Mouse (Mus musculus) neural tube, embryonic 15.5 days (tissue): Measurements from ENCODE around the gene Amfr. TPM values are rescaled to one million over a fixed set of nuclear protein-coding genes. Genes with fewer than 3 reads are reported as not detected.

ENCODE experiments used
- ATAC-seq: fragments of 200-750 bp; cut with Nextera tagmentation; 2 replicates; pipeline ENCODE4 v1.8.0; 2017; ENCODE audit warnings: mild to moderate bottlenecking, moderate TSS enrichment, moderate library complexity; ENCODE audit not compliant: low FRiP score
- H3K27ac ChIP-seq: fragments of 300-500 bp; sonication (generic); replicated peaks from 2 replicates; pipeline ENCODE4 v1.5.1; 2015; ENCODE audit warnings: mild to moderate bottlenecking, inconsistent platforms
- H3K27me3 ChIP-seq: fragments of 300-500 bp; sonication (generic); replicated peaks from 2 replicates; pipeline ENCODE4 v1.6.1; 2015; ENCODE audit warnings: inconsistent platforms
- H3K36me3 ChIP-seq: fragments of 300-500 bp; sonication (generic); 2 replicates; pipeline ENCODE4 v1.6.1; 2015; ENCODE audit warnings: inconsistent platforms
- H3K4me1 ChIP-seq: fragments of 300-500 bp; sonication (generic); 2 replicates; pipeline ENCODE4 v1.6.1; 2015; ENCODE audit warnings: inconsistent platforms
- H3K4me2 ChIP-seq: fragments of 300-500 bp; sonication (generic); 2 replicates; pipeline ENCODE4 v1.6.1; 2015; ENCODE audit warnings: inconsistent platforms, mild to moderate bottlenecking, moderate library complexity
- H3K4me3 ChIP-seq: fragments of 300-500 bp; sonication (generic); replicated peaks from 2 replicates; pipeline ENCODE4 v1.5.1; 2015; ENCODE audit warnings: mild to moderate bottlenecking, inconsistent platforms
- H3K9ac ChIP-seq: fragments of 300-500 bp; sonication (generic); replicated peaks from 2 replicates; pipeline ENCODE4 v1.6.1; 2015; ENCODE audit warnings: mild to moderate bottlenecking, inconsistent platforms
- H3K9me3 ChIP-seq: fragments of 300-500 bp; sonication (generic); replicated peaks from 2 replicates; pipeline ENCODE4 v1.6.1; 2016; ENCODE audit warnings: inconsistent platforms
- WGBS: fragments of 180-500 bp; shearing (Covaris S2); methylation state at CpG from one replicate; pipeline ENCODE4 v1.1.7; 2015; ENCODE audit warnings: mixed read lengths; 5-methylcytosine and 5-hydroxymethylcytosine counted together
- polyA plus RNA-seq: library from polyadenylated mRNA; unstranded; fragments of >200 nt; fragmentation: Nextera tagmentation; extraction: Ambion mirVana; gene quantifications from 2 replicates; pipeline ENCODE4 v1.2.1, GENCODE M21; 2015

Amfr gene
- polyA plus RNA-seq, 1 experiment from 2014 or later = 80.1 TPM

DNA sequence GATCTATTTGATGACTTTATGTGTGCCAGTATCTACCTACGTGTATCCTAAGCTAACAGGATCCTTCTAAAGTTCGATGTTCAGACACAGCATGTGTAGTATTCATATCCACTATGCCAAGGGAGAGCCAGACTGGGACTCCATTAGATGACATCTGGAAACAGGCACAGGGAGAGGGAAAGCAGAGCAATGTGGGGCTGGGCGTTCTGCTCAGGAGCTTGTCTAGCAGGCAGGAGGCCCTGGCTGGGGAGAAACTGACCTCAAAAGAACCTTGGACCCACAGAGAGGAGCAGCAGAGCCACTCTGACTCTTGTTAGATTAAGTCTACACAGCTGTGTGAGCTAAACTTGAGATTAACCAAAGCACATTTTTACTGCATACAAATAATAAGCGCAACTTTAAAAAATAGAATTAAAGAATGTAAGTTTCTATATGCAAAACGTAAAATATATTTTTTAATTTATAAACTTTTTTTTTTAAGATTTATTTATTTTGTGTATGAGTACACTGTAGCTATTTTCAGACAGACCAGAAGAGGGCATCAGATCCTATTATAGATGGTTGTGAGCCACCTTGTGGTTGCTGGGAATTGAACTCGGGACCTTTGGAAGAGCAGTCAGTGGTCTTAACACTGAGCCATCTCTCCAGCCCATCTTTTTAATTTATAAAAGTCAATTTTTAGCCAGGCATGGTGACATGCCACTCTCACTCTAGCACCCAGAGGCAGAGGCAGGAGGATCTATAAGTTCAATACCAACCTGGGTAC, 36.0 kb downstream of the Amfr start:
- Histone ChIP-seq H3K9ac (no peak overlapping the region), H3K4me1 (no peaks in the 10 kb centered on the region), H3K4me3 (no peak overlapping the region), H3K27me3 (no peaks in the 10 kb centered on the region), H3K27ac (no peak overlapping the region), H3K9me3 (no peaks in the 10 kb centered on the region), H3K36me3 (peaks cover 88% of the 10 kb centered on the region), H3K4me2 (no peak overlapping the region)
- 94% methylated on average over 6 of the region's 6 CpGs for WGBS
- ATAC-seq = no peak

DNA sequence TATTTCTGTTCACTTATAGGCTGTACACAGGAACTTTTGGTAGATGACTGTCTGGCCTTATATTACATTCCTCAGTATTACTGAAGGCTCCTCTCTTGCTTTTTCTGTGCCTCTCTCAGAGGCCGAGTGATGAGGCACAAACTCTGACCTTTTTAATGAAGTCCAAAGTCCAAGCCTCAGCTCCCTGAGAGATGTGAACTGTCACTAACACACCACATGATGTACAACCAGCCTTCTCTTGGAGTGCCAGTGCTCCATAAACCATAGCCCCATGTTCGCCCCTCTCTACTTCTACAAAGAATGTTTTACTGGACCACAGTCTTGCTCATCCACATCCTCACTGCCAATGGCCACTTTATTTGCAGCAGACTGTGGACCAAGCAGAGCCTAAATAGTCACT, 37.3 kb downstream of the Amfr start:
- Histone ChIP-seq H3K4me1 (no peaks in the 10 kb centered on the region), H3K9ac (no peak overlapping the region), H3K27ac (no peak overlapping the region), H3K4me2 (no peak overlapping the region), H3K4me3 (no peak overlapping the region), H3K36me3 (peaks cover 86% of the 10 kb centered on the region), H3K9me3 (no peaks in the 10 kb centered on the region), H3K27me3 (no peaks in the 10 kb centered on the region)
- ATAC-seq = no peak
- 93% methylated on average over 2 of the region's 2 CpGs for WGBS

DNA sequence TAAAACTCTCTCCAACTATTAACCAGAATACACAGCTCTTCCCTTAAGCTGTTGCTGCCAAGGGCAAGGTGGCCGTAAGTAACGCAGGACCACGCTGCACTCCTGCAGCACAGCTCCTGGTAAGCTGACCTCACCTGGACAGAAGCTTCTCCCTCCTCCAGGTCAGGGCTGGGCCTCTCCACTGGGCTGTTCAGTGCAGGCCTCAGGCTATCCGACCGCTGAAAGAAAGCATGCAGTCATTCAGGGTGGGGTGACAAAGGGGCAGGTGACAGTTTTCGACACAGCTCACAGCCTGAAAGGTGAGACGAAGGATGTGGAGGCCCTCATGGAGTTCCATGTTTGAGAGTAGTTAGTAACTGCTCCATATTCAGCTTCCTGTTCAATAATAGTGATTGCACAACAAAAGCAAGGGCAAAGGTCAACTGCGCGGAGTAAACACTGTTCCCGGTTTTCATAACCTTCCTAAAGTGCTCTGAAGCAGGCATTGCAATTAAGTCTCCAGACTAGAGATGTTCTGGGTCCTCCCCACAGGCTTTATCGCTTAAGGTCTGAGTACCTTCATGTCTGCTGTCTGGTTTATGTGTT, 37.9 kb downstream of the Amfr start:
- Histone ChIP-seq H3K27me3 (no peaks in the 10 kb centered on the region), H3K9ac (no peak overlapping the region), H3K4me1 (no peaks in the 10 kb centered on the region), H3K4me2 (no peak overlapping the region), H3K36me3 (peaks cover 87% of the 10 kb centered on the region), H3K27ac (no peak overlapping the region), H3K4me3 (no peak overlapping the region), H3K9me3 (no peaks in the 10 kb centered on the region)
- 88% methylated on average over 11 of the region's 11 CpGs for WGBS
- ATAC-seq = no peak

DNA sequence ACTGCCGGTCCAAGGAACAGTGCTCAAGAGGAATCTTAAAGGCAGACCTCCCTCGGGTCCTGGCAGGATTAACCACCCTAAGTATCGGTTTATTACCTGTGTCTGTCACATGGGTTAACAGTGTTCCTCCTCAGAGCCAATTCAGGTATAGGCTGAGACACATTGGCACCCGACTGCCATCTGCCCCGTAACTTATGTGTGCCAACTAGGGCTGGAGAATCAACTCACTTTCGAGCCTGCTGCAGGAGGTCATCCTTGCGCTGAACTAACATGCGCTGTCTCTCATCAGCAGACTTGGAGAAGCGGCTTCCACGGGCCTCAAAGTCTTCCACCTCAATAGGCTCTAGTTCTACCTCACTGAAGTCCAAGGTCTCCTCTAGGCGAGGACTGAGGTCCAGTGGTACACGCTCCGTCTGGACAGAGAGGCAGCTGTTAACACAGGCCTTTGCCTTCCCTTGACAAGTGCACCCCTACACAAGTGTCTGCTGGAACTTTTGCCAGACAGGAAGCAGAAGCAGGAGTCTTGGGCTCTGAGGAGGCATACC, 38.7 kb downstream of the Amfr start:
- Histone ChIP-seq H3K9me3 (no peaks in the 10 kb centered on the region), H3K4me2 (no peak overlapping the region), H3K36me3 (peaks cover 80% of the 10 kb centered on the region), H3K27ac (no peak overlapping the region), H3K9ac (no peak overlapping the region), H3K27me3 (no peaks in the 10 kb centered on the region), H3K4me3 (no peak overlapping the region), H3K4me1 (no peaks in the 10 kb centered on the region)
- no peak for ATAC-seq
- 94% methylated on average over 13 of the region's 13 CpGs for WGBS

DNA sequence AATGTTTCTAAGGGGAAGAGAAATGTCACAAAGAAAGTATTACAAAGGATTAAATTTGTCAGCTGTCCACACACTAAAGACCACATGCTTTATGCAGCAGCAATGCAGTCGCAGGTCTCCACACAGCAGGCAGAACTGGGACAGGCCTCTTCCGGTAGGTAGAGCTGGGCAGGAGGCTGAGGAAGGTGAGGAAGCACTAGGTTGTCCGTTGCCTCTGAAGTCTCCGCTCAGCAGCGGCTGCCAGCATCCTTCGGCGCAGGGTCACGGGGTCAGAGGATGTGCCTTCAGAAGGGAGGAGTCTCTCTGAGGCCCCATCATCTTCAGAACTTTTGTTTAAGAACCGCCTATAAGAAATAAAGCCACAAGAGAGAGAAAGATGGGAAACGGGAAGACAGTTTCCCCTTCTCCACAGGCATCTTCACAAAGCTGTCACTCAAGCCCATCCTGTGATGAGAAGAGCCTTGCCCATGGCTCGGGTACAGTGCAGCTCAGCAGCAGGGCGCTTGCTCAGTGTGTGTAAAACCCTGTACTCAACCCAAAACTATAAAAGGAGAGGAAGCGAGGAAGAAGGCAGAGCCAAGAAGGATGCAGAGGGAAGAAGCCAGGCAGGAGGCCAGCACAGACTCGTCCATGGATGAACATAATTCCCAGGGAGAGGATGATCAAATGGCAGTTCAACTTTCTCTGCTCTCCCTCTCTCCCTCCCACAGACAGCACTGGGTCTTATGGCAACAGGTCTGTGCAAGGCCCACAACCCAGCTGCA, 39.5 kb downstream of the Amfr start:
- WGBS = 81% methylated on average over 14 of the region's 14 CpGs
- no peak for ATAC-seq

DNA sequence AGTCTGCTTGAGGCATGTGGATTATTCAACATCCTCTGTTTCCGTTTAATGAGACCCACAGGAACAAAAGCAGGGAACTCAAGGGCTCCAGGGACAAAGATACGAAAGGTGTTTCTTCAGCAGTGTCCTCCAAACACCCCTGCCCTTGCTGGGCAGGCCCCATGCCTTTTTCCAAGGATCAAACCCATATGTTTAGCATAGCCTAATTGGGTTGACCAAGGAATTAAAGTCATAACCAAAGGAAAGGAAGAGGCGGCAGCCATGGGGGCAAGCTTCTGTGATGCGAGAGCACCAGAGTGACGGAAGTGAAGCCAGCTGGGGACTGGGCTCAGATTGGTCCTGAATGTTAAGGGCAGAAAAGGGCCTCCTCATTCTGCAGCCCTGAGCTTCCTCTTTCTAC, 40.4 kb downstream of the Amfr start:
- H3K36me3 ChIP-seq = peaks cover 80% of the 10 kb centered on the region
- no peaks in the 10 kb centered on the region for H3K9me3 ChIP-seq
- no peaks in the 10 kb centered on the region for H3K4me1 ChIP-seq
- WGBS = 85% methylated on average over 5 of the region's 5 CpGs
- no peak overlapping the region for H3K9ac ChIP-seq
- H3K27ac ChIP-seq = no peak overlapping the region
- no peak overlapping the region for H3K4me3 ChIP-seq
- no peak for ATAC-seq
- H3K27me3 ChIP-seq = no peaks in the 10 kb centered on the region
- H3K4me2 ChIP-seq = no peak overlapping the region

More for the DNA sequence above, 39.5 kb downstream of the Amfr start:
- Histone ChIP-seq H3K4me2 (no peak overlapping the region), H3K4me1 (no peaks in the 10 kb centered on the region), H3K9me3 (no peaks in the 10 kb centered on the region), H3K27ac (no peak overlapping the region), H3K27me3 (no peaks in the 10 kb centered on the region), H3K36me3 (peaks cover 78% of the 10 kb centered on the region), H3K9ac (no peak overlapping the region), H3K4me3 (no peak overlapping the region)

DNA sequence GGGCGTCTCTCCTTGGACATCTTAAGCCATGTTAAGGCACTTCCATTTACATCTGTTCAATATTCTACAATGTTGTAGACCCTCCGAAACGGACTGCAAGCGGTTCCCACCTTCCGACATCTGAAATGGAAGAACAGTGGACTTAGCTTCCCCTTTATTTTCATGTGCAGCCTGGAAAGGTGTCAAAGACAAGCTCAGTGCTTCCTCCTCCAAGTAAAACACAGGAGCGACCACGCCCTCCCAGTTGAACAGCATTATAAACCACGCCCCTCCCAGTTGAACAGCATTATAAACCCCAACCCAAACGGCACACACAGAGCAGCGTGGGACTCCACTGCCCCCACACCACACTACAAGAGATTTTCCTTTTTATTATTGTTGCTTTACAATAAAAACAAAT, 41.2 kb downstream of the Amfr start:
- Histone ChIP-seq H3K27me3 (no peaks in the 10 kb centered on the region), H3K36me3 (peaks cover 82% of the 10 kb centered on the region), H3K4me1 (no peaks in the 10 kb centered on the region), H3K9me3 (no peaks in the 10 kb centered on the region), H3K9ac (no peak overlapping the region), H3K4me2 (no peak overlapping the region), H3K27ac (no peak overlapping the region), H3K4me3 (no peak overlapping the region)
- WGBS = 84% methylated on average over 10 of the region's 10 CpGs
- ATAC-seq = no peak

DNA sequence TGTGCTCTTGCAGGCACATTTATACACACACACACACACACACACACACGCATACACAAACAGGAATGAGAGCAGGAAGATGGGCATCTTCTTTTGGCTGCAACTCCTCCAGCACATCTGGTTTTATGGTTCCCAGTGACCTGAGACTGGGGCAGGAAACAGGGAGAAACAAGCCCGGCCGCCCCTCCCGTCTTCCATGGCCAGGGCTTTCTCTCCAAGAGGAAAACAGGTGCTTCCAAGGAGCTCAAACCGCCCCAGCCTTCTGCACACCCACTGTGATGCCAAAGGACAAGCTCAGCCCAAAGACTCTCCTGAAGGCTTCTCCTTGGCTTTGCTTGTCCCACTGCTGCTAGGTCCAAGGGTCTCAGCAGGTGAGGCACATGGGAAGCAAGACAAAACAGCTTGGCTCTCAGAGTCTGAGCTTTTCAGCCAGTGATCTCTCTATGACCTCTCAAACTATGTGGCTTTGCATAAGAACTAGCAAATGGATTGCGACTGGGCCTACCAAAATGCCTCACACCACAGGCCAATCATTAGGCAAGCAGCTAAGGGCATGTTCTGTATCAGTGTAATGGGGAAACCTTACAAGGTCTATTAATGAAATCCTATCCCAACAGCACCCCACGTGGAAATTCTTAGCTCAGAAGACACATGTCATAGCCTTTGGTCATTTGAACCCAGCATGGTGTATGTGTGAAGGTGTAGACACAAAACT, 42.9 kb downstream of the Amfr start:
- Histone ChIP-seq H3K4me3 (no peak overlapping the region), H3K9me3 (no peaks in the 10 kb centered on the region), H3K27me3 (no peaks in the 10 kb centered on the region), H3K4me2 (no peak overlapping the region), H3K36me3 (peaks cover 82% of the 10 kb centered on the region), H3K4me1 (no peaks in the 10 kb centered on the region), H3K27ac (no peak overlapping the region), H3K9ac (no peak overlapping the region)
- WGBS = 72% methylated on average over 7 of the region's 7 CpGs
- ATAC-seq = no peak

DNA sequence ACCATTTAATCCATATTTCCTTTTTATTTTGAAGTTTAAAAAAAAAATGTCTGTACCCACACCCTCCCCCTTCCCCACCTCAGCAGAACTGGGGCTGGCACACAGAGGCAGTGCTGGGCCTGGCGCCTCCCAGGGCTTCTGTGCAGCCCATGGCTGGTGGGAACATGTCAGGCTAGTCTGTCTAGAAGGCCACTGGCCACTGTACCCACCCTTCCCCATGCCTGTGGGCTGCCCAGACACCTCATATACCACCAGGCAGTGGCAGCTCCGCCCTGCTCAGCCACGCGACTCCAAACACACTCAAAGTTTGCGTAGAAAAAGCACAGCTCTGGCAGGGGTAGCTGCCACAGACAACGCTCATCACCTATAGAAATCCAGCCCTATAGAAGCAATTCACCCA, 44.3 kb downstream of the Amfr start:
- H3K4me2 ChIP-seq = no peak overlapping the region
- H3K9me3 ChIP-seq = no peaks in the 10 kb centered on the region
- ATAC-seq = 0 out of 2 replicates have a peak, but pooled peaks have one; percentile 30
- H3K27ac ChIP-seq = no peak overlapping the region
- H3K9ac ChIP-seq = no peak overlapping the region
- H3K27me3 ChIP-seq = no peaks in the 10 kb centered on the region
- no peak overlapping the region for H3K4me3 ChIP-seq
- no peaks in the 10 kb centered on the region for H3K4me1 ChIP-seq
- WGBS = 78% methylated on average over 6 of the region's 6 CpGs
- peaks cover 81% of the 10 kb centered on the region for H3K36me3 ChIP-seq

DNA sequence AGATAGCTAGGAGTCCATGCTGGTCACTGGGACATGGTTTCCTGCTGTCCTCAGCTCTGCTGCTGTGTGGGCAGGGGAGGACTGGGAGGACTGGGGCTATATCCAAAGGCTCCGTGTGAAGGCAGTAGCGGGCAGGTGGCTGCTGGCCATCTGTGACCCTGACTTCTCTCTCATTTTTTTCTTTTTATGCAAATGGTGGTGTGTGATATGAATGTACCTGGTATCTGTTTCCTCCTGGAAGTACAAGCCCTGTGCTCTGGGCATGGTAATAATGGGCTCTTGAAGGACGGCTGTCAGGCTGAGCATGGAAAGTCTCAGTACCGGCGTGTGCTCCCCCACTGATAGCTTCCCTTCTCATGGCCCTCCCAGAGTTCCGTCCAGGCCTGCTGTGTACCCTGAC, 51.7 kb downstream of the Amfr start:
- Histone ChIP-seq H3K27ac (no peak overlapping the region), H3K9me3 (no peaks in the 10 kb centered on the region), H3K27me3 (no peaks in the 10 kb centered on the region), H3K9ac (no peak overlapping the region), H3K36me3 (peaks cover 68% of the 10 kb centered on the region), H3K4me1 (no peaks in the 10 kb centered on the region), H3K4me3 (no peak overlapping the region), H3K4me2 (no peak overlapping the region)
- no peak for ATAC-seq
- WGBS = 88% methylated on average over 6 of the region's 6 CpGs

DNA sequence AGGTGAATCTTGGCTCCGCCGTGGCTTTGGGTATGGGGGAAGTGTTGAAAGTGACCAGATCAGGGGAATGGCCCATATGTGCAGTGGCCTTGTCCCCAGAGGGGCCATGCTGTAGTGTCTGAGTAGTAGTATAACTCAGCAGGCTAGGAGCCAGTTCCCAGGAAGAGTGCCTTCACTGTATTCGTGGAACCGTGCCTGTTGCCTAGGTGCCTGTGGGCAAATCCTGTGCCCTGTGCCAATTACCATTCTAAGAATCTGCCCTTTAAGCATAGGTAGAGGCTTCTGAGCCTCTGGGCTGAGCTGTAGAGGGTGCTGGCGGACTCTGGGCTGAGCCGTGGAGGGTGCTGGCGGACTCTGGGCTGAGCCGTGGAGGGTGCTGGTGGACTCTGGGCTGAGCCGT, 54.2 kb downstream of the Amfr start:
- Histone ChIP-seq H3K9me3 (no peaks in the 10 kb centered on the region), H3K9ac (no peak overlapping the region), H3K27ac (no peak overlapping the region), H3K4me2 (no peak overlapping the region), H3K4me1 (no peaks in the 10 kb centered on the region), H3K36me3 (peaks cover 68% of the 10 kb centered on the region), H3K27me3 (no peaks in the 10 kb centered on the region), H3K4me3 (no peak overlapping the region)
- WGBS = 84% methylated on average over 9 of the region's 9 CpGs
- no peak; the same call in 1 of the 2 replicates for ATAC-seq
